Mouse (Mus musculus) 3134 (cell line): ENCODE measurements around the gene Arid2.
A peak's percentile ranks its signal among the peaks of the same experiment; 100 is the strongest.
"Not testable (repeated sequence)": the region's sequence is repeated elsewhere in the genome, so short reads cannot be mapped to it uniquely, and the experiment has no call there.

Experiments used
- DNase-seq: peaks from one replicate; pipeline ENCODE4 v3.0.0-alpha.2; 2011; ENCODE audit warnings: low spot score; ENCODE audit not compliant: insufficient read length; ENCODE audit errors: extremely low read depth

Arid2 gene

DNA sequence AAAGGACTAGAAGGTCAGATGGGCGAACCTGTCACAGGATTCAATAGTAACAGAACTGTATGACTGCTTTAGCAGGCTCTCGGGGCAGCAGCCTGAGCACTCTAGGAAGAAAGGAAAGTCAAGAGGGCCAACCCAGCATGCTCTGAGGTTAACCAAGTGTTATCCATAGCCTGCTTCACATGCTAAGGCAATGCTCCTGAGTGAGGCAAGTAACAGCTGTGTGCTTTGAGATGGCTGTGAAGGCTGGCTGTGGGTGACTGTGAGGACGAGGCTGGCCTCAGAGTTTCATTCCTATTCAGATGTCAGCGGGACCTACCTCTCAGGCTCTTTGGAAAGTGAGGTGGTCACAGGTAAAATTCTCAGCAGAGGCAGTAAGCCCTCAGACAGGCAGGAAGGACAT lies 118.9 kb downstream of the Arid2 start:
- no peak for DNase-seq

DNA sequence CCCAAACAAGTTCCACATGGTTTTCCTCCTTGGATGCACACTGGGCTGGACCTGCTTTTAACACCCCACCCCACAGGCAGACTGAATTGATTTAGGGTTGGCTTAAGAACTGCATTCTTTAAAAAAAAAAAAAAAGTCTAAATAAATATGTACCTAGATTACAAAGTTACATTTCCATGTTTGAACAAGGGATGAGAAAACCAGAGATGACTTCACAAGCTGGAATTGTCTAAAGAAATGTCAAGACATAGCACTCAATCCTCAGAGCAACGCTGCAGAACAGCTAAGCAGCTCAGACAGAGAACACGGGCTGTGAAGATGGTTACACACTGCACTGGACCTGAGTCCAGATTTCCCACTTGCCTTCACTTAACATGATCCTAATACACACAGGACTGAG lies 119.8 kb downstream of the Arid2 start:
- no peak for DNase-seq

DNA sequence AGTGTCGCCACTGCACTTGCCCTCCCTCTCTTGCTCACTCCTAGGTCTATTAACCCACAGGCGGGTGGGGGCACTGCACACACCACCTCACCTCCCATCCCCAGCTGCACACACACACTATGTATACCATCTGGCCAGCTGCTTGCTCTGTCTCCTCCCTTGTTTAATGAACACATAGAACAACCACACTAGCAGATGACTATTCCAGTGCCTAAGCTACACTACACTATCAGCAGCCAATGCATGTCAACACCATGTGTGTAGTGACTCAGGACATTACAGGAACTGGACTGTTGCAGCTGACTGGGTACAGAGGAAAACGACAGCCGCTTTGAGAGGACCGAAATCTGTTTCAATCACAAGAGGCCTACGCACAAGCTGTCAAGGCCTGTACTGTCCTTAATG lies 121.4 kb downstream of the Arid2 start:
- DNase-seq = no peak

DNA sequence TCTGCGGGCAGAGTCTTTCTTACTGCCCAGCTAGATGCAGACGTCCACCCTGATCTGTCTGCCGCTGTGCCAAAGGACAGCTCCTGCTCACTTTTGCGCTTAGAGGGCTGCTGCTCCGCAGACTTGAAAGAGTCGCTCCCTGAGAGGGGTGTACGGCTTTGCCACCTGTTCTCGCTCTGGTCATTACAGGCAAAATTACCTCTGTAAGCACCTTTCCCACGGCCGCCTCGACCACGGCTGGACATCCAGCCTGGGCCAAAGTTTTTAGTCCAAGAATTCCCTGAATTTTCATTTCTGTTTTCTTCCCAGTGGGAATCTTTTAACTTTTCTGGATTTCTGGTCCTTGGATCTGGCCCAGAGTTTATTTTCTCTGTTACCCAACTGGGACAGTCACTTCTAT lies 130.8 kb downstream of the Arid2 start:
- no peak for DNase-seq

DNA sequence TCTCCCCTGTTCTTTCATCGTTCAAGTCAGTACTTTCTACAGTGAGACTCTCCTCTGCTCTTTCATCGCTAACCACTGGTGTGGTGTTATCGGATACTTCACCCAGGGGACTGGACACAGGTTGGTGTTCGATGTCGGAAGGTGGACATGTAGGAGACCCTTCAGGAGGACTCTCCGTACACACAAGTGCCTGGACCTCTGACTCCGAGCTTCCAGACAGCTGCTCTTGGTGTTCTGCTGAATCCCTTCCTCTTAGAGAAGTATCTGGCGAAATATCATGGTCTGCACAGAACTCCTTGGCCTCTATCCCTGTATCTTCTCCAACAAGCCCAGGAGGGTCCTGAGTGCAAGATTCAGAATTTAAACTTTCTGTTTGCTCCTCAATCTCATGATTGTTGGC lies 132.6 kb downstream of the Arid2 start:
- DNase-seq = no peak

DNA sequence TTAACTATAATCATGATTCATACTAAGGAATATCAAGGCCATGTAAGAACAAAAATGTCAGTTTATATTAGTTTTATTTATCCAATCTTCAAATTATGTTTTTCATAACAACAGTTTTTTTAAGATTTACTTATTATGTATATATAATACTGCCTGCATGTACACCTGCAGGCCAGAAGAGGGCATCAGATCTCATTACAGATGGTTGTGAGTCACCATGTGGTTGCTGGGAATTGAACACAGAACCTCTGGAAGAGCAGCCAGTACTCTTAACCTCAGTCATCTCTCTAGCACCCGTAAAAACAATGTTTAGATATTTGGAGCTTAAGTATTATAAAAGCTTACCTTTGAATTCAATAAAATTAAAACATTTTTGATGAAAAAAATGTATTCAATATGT lies 146.9 kb downstream of the Arid2 start:
- no peak for DNase-seq

DNA sequence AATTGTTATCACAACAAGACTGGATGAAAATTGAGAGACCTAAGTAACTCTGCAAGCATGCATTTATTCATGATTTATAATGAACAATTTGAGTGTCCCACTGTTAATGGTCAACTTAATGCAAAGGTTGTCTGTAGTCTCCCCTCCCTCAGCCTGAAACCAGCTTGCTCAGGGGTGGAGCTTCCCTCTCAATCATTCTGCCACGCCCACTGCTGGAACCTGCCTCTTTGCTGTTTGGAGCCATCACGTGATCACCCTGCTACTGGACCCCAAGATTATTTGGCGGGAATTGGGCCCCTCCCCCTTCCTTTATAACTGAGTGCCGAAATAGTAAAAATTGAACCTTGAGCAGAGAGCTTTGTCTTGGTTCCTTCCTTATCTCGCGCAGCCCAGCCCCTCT lies 154.2 kb downstream of the Arid2 start:
- not testable (repeated sequence) for DNase-seq

DNA sequence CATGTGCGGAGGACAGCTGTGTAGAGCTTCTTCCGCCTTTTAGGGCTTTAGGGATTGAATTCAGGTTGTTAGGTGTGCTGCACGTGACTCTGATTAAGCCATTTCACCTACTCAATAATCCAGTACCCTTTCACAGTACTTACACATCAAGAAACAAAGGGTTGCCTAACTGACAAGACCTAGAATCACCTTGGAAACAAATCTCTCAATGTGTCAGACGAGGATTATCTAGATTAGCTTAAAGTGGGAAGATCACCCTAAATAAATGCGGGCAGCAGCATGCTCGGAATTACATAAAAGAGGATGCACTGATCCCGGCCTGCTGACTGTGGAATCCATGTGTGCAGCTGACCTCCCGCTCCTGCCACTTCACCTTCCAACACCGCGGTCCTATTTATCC lies 159.5 kb downstream of the Arid2 start:
- DNase-seq = no peak

DNA sequence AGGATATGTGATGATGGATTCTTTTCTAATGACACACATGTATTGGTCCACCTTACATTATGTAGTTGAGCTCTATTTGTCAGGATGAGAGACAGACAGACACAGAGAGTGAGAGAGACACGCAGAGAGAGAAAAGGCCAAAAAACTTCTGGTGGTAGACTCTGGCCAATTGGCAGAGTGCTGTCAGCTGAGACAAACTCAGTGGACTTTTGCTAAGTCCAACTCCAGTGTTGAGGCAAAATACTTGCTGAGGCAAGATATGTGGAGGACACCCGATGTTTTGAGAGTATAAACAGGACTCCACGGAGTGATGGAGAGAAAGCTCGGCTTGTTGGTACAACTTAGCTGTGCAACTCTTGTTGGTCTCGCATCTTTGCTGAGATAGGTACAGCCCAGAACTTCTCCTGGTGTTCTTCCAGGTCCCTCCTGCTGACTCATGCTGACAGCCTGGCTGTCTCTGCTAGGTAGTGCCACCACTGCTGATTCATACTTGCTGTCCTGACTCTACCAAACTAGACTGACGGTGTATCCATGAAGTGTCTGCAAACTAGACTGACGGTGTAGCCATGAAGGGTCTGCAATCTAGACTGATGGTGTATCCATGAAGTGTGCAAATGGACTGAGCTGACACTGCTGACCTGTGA lies 161.5 kb downstream of the Arid2 start:
- peak; percentile 42 for DNase-seq

DNA sequence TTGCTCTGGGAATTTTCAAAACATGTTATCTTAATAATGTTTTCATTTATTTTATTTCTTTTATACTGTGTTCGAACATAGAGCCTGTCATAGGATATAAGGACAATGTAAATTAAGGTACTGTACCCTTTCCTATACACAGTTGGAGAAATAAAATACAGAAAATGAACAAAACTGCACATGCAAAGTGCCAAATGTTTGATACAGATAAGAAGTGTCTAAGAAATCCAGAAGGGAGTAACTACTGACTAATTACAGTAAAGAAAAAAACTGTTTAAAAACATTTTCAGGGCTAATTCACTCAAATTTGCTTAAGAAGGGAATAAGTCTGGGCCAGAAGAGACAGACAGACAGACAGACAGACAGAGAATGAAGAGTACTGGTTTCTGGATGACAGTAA lies 166.0 kb downstream of the Arid2 start:
- DNase-seq = no peak
